Mouse (Mus musculus): Measurements from ENCODE around the gene Zfp94.
A peak's percentile ranks its signal among the peaks of the same experiment; 100 is the strongest.

Gene Zfp94

GRCm38 (mm10) chr7:24318942-24319341 lies 2.5 kb upstream of the Zfp94 start:
- no peak for DNase-seq (ENCODE audit: low read depth, low spot score)

GRCm38 (mm10) chr7:24315726-24316566 lies 520 bp downstream of the Zfp94 start:
- DNase-seq (ENCODE audit: low read depth, low spot score), result no peak

DNA sequence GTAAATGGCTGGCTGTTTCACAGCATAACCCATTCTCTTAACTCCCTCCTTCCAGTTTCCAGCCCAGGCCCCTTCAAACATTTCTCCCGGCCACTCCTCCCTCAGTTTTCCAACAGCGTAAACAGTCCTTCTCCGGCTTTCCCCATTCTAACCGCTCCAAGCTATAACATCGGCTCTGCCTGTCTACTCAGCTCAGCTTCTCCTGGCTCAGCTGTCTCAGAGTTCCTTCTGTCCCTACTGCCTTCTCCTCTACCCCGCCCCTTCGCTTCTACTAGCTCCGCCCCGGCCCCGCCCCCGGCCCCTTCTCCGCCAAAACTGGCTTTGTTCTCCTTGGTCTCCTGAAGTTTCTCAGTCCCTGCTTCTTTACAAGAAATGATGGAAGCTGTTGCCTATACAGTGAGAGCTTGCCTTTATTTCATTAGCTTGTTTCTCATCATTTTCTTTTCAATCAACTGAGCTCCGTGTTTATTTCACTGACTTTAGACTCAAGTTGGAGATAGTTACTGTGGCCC lies 15.6 kb downstream of the Zfp94 start, which contains the start of gene Zfp61:
TSS of gene Zfp61 (minus strand) at position 462 of the 512 bp plus-strand sequence.
- peak; percentile 31 for DNase-seq (ENCODE audit: low read depth, low spot score)

DNA sequence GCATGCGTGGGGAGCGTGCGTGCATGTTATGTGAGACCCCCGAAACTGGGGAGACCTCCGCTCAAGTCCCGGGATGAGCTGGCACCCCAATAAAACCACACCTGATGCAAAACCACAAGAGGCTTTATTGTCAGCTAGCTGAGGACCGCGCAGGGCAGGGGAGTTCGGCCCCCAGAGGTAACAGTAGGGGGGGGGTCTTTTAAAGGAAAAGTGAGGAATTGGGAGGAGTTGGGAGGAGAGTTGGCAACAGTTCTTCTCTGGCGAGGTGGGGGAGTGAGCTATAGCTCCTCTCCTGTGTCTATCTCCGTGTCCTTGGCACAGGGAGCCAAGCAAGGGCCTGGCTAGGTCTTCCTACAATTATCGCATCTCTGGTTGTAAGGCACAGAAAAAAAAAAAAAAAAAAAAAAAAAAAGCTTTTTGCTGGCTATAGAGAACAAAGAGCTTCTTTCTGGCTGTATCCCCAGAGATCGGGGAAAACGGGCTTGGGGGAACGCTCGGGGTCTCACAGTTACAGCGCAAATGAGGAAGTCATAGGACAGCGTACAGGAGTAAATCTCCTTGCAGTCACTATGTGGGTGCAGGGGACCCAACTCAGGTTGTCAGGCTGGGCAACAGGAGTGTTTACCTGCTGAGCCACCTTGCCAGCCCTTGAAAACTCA lies 16.5 kb downstream of the Zfp94 start:
- no peak for DNase-seq (ENCODE audit: low read depth, low spot score)

GRCm38 (mm10) chr7:24298973-24299708 lies 17.3 kb downstream of the Zfp94 start:
- DNase-seq (ENCODE audit: low read depth, low spot score), result peak; percentile 30

- no peak for DNase-seq (ENCODE audit: low read depth, low spot score)
Measured at GRCm38 (mm10) chr7:24298635-24298972, 17.9 kb downstream of the Zfp94 start.

GRCm38 (mm10) chr7:24297361-24298095 lies 18.9 kb downstream of the Zfp94 start:
- no peak for DNase-seq (ENCODE audit: low read depth, low spot score)

DNA sequence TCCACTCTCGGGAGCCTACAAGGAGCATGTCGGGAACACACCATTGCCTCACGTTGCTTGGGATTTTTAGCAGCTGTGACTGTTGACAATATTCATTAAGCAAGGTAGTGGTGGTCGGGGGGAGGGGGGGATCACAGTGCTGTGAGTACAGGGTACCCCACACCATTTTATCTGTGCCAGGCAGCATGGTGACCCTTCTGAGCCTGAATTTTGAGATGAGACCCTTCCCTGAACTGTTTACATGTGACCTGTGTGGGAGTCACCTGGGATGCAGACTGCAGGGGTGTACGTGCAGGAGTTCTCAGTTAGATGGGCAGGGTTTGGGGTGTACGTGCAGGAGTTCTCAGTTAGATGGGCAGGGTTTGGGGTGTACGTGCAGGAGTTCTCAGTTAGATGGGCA lies 20.1 kb downstream of the Zfp94 start:
- no peak for DNase-seq (ENCODE audit: low read depth, low spot score)

DNA sequence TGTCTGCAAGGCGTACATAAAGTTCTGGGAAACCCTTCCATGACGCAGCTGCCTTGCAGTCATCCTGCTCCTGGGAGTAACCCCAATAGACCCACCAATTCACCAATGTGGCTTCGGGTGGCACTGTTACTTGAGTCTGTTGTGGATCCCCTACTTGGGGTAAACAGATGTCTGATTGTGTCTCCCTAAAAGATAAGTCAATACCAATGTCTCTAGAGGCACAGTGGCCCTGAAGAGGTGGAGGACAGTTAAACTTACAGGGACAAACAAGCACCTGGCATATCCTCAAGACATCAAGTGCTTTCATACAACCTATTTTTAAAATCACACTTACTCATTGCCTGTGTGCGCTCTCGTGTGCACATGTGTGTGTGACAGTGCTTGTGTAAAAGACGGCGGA lies 21.1 kb downstream of the Zfp94 start:
- no peak for DNase-seq (ENCODE audit: low read depth, low spot score)

GRCm38 (mm10) chr7:24294763-24295162 lies 21.7 kb downstream of the Zfp94 start:
- no peak for DNase-seq (ENCODE audit: low read depth, low spot score)

DNA sequence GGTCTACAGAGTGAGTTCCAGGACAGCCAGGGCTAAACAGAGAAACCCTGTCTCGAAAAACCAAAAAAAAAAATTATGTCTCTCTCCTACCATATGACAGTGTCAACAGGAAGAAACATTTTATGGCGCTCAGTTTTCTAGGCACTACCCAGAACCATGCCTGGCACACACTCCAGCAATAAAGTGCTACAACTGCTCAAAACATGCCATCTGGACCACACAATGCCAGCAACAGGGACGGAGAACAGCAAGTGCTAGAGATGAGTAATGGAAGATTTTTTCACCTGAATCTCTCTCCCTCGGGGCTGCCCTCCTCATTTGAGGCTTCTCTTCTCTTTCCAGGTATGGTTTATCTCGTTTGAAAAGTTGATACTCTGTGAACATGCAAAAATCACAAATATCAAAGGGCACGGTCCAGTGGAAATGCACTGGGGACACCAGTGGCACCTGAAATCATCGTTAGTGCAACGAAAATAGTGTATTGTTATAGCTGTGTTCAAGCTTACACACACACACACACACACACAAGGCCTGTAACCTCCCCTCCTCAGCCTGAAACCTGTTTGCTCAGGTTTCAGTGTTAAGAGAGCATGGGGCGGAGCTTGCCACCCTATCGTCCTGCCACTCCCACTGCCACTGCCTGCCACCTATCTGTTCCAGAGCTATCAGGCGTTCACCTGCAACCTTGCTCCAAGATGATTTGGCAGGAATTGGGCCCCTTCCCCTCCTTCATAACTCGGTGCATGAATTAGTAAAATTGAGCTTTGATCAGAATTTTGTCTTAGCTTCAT lies 23.2 kb downstream of the Zfp94 start:
- DNase-seq (ENCODE audit: low read depth, low spot score), result no peak

- no peak for DNase-seq (ENCODE audit: low read depth, low spot score)
Measured at GRCm38 (mm10) chr7:24291387-24292090, 24.9 kb downstream of the Zfp94 start.

- DNase-seq (ENCODE audit: low read depth, low spot score), result no peak
Measured at GRCm38 (mm10) chr7:24290106-24290693, 26.3 kb downstream of the Zfp94 start.

DNA sequence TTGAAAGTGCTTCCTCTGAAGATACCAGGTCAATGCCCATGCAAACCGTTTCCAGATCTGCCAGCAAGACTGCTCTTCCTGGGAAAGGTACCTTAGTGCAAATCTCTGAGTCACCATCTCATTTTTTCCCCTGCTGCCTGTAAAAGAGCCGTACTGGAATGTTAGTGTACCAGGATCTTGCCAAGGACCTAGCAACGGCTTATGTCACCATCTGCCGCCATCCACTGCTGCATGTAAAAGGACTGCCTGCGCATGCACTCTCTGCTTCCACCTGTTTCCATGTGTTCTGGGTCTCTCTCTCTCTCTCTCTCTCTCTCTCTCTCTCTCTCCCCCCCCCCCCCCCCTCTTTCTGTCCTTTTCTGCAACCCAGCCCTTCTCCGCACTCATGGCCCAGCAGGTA lies 28.0 kb downstream of the Zfp94 start:
- no peak for DNase-seq (ENCODE audit: low read depth, low spot score)

DNA sequence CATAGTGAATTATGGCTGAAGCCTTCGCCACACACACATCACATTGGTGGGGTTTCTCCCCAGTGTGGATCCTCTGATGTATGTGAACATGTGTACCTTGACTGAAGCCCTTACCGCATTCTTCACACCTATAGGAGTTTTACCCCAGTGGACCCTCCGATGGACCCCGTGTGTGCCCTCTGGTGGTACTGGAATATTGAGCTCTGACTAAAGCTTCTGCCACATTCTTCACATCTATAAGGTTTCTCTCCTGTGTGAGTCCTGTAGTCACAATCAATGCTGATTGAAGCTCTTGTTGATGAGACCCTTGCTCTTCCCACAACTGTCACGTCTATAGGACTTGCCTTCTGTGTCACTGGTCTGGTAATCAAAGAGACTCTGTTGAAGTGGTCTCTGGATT lies 28.8 kb downstream of the Zfp94 start:
- DNase-seq (ENCODE audit: low read depth, low spot score), result no peak

GRCm38 (mm10) chr7:24286916-24287315 lies 29.6 kb downstream of the Zfp94 start:
- DNase-seq (ENCODE audit: low read depth, low spot score), result no peak

DNA sequence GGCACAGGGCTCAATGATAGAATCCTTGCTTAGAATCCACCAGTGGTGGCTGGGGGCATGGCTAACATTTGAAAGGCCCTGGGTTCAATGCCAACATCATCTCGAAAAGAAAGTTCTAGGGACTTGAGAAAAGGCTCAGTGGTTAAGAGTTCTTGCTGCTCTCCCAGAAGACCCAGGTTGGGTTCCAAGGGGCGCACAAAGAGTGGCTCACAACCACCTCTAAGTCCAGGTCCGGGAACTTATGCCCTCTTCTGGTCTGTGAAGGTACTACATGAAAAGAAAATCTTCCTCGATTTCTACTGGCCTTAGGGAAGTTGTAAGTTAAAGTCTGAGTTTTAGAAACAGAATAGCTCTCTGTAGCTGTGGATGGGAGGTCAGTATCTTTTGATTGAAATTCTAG lies 30.4 kb downstream of the Zfp94 start:
- no peak for DNase-seq (ENCODE audit: low read depth, low spot score)

- DNase-seq (ENCODE audit: low read depth, low spot score), result no peak
Measured at GRCm38 (mm10) chr7:24280858-24281145, 35.7 kb downstream of the Zfp94 start.

- DNase-seq (ENCODE audit: low read depth, low spot score), result no peak
Measured at GRCm38 (mm10) chr7:24280031-24280857, 36.2 kb downstream of the Zfp94 start.
